Mouse (Mus musculus) erythroblast, embryonic 14.5 days (primary cell): ENCODE measurements around the gene Sarm1.

Experiments used
- GATA1 ChIP-seq: IDR thresholded peaks from 2 replicates; pipeline ENCODE4 v1.6.1; 2012; ENCODE audit warnings: low read length, inconsistent platforms, mixed read lengths
- TAL1 ChIP-seq: IDR thresholded peaks from 3 replicates; pipeline ENCODE4 v1.6.1; 2012; ENCODE audit warnings: low read length, inconsistent platforms, mixed read lengths

GRCm38 (mm10) chr11:78454276-78454675, 43.3 kb downstream of the Sarm1 start:
- TF ChIP-seq GATA1 (no peak), TAL1 (no peak)
